Mouse (Mus musculus): ENCODE data around the gene Sult3a2. TPM values are rescaled to one million over a fixed set of nuclear protein-coding genes. Genes with fewer than 3 reads are reported as not detected.

The Sult3a2 gene
- total and polyA plus RNA-seq, 2 experiments from 2014 or later: not detected

- Histone ChIP-seq H3K4me2 (ENCODE audit: low read depth, low read length) (no peak overlapping the region), H3K36me3 (replicated peaks; ENCODE audit: control insufficient read depth, insufficient read depth, low read length) (no peaks in the 10 kb centered on the region), H3K4me3 (ENCODE audit: low read depth, low read length) (no peak overlapping the region), H3K4me1 (ENCODE audit: control insufficient read depth, insufficient read depth) (no peaks in the 10 kb centered on the region), H3K9me3 (replicated peaks; ENCODE audit: control insufficient read depth, low read length) (no peaks in the 10 kb centered on the region), H3K27me3 (ENCODE audit: control insufficient read depth, insufficient read depth, low read length) (no peaks in the 10 kb centered on the region), H3K9ac (replicated peaks; ENCODE audit: low read depth, low read length) (no peak overlapping the region), H3K27ac (ENCODE audit: low read depth) (no peak overlapping the region)
- DNase-seq (ENCODE audit: low spot score) (no peak), ATAC-seq (ENCODE audit: insufficient read depth, low read depth) (no peak)
- WGBS: 80% methylated on average over 4 of the region's 4 CpGs
- no peak for TF ChIP-seq CTCF (IDR thresholded peaks at IDR 0.05; ENCODE audit: low read depth)
- no peak for TF ChIP-seq EP300 (IDR thresholded peaks at IDR 0.05; ENCODE audit: low read depth)
These were observed 64.6 kb downstream of the Sult3a2 start for GRCm38 (mm10) chr10:33721827-33722438.

Other genes starting within 250 kb of the Sult3a2 start
- gene Clvs2, start 161.9 kb downstream of the Sult3a2 start, total RNA-seq (2014; rRNA removed; ENCODE audit: low replicate concordance): not detected in 2 replicates
- gene Clvs2, start 161.9 kb downstream of the Sult3a2 start, polyA plus RNA-seq (2015; fragmentation: Nextera tagmentation; extraction: Ambion mirVana): not detected in 2 replicates
- gene Sult3a1, start 71.0 kb upstream of the Sult3a2 start, total RNA-seq (2014; rRNA removed; ENCODE audit: low replicate concordance): not detected in 2 replicates
- not detected in 2 replicates for gene Sult3a1, start 71.0 kb upstream of the Sult3a2 start, polyA plus RNA-seq (2015; fragmentation: Nextera tagmentation; extraction: Ambion mirVana)
- 0.04 TPM in 1 of 2 replicates, not detected in the other for gene Rsph4a, start 118.4 kb upstream of the Sult3a2 start, total RNA-seq (2014; rRNA removed; ENCODE audit: low replicate concordance)
- gene Rsph4a, start 118.4 kb upstream of the Sult3a2 start, polyA plus RNA-seq (2015; fragmentation: Nextera tagmentation; extraction: Ambion mirVana): 0.12 TPM in 1 of 2 replicates, not detected in the other
- 10.4 and 17.8 TPM in 2 replicates for gene Zup1, start 164.6 kb upstream of the Sult3a2 start, total RNA-seq (2014; rRNA removed; ENCODE audit: low replicate concordance)
- gene Zup1, start 164.6 kb upstream of the Sult3a2 start, polyA plus RNA-seq (2015; fragmentation: Nextera tagmentation; extraction: Ambion mirVana): 8.2 and 9.2 TPM in 2 replicates
- gene Rwdd1, start 232.9 kb upstream of the Sult3a2 start, total RNA-seq (2014; rRNA removed; ENCODE audit: low replicate concordance): 87.7 and 152 TPM in 2 replicates
- 132 and 142 TPM in 2 replicates for gene Rwdd1, start 232.9 kb upstream of the Sult3a2 start, polyA plus RNA-seq (2015; fragmentation: Nextera tagmentation; extraction: Ambion mirVana)